Mouse (Mus musculus): ENCODE measurements at regions not wholly inside any gene's neighbourhood (a gene's known extent, or its start where the extent isn't known, plus 50 kb on each side); places are given as distances from the start of the nearest gene placed in this dataset.
"Not testable (repeated sequence)": the region's sequence is repeated elsewhere in the genome, so short reads cannot be mapped to it uniquely, and the experiment has no call there.

- no peak for DNase-seq (ENCODE audit: low read depth, low spot score)
- WGBS: 88% methylated on average over 3 of the region's 3 CpGs
These were observed 202.1 kb downstream of the Cd47 start for GRCm38 (mm10) chr16:50002456-50002788.

- no peak for DNase-seq (ENCODE audit: low read depth, low spot score)
- WGBS: 90% methylated on average over 3 of the region's 3 CpGs
These were observed 208.7 kb downstream of the Cd47 start for GRCm38 (mm10) chr16:50009046-50009445.

GRCm38 (mm10) chr16:50009542-50009941, 209.2 kb downstream of the Cd47 start:
- DNase-seq (ENCODE audit: low read depth, low spot score): no peak
- WGBS: 37% methylated on average over 6 of the region's 6 CpGs

GRCm38 (mm10) chr16:50010074-50010473, 209.7 kb downstream of the Cd47 start:
- DNase-seq (ENCODE audit: low read depth, low spot score): no peak
- WGBS: 68% methylated on average over 5 of the region's 5 CpGs

GRCm38 (mm10) chr16:50010532-50010971, 210.2 kb downstream of the Cd47 start:
- WGBS: 50% methylated on average over 6 of the region's 6 CpGs
- DNase-seq (ENCODE audit: low read depth, low spot score): no peak

GRCm38 (mm10) chr16:50023885-50024284, 223.6 kb downstream of the Cd47 start:
- 92% methylated on average over 1 of the region's 1 CpGs for WGBS
- DNase-seq (ENCODE audit: low read depth, low spot score): no peak

GRCm38 (mm10) chr16:50026100-50026884, 226.0 kb downstream of the Cd47 start:
- DNase-seq (ENCODE audit: low read depth, low spot score): no peak
- WGBS: 40% methylated on average over 3 of the region's 3 CpGs

GRCm38 (mm10) chr16:50027189-50027588, 226.9 kb downstream of the Cd47 start:
- WGBS: 28% methylated on average over 2 of the region's 2 CpGs
- no peak for DNase-seq (ENCODE audit: low read depth, low spot score)

GRCm38 (mm10) chr16:50029711-50030110, 229.4 kb downstream of the Cd47 start:
- DNase-seq (ENCODE audit: low read depth, low spot score): no peak
- WGBS: 100% methylated on average over 1 of the region's 1 CpGs

GRCm38 (mm10) chr16:50030355-50030754, 230.0 kb downstream of the Cd47 start:
- not testable (repeated sequence) for DNase-seq (ENCODE audit: low read depth, low spot score)

GRCm38 (mm10) chr16:50030905-50031369, 230.6 kb downstream of the Cd47 start:
- peak; percentile 27 for DNase-seq (ENCODE audit: low read depth, low spot score)

GRCm38 (mm10) chr16:50032798-50033197, 232.5 kb downstream of the Cd47 start:
- WGBS: 67% methylated on average over 2 of the region's 2 CpGs
- no peak for DNase-seq (ENCODE audit: low read depth, low spot score)

More at GRCm38 (mm10) chr16:50030905-50031369, 230.6 kb downstream of the Cd47 start:
- WGBS: 11% methylated on average over 2 of the region's 2 CpGs

- 54% methylated on average over 5 of the region's 5 CpGs for WGBS
- no peak for DNase-seq (ENCODE audit: low read depth, low spot score)
These were observed 236.0 kb downstream of the Cd47 start for GRCm38 (mm10) chr16:50036296-50036734.

- no peak for DNase-seq (ENCODE audit: low read depth, low spot score)
- 77% methylated on average over 1 of the region's 1 CpGs for WGBS
These were observed 243.8 kb downstream of the Cd47 start for GRCm38 (mm10) chr16:50044103-50044502.

GRCm38 (mm10) chr16:50045552-50046547, 245.5 kb downstream of the Cd47 start:
- 12% methylated on average over 32 of the region's 32 CpGs for WGBS
- DNase-seq (ENCODE audit: low read depth, low spot score): peak; percentile 11

GRCm38 (mm10) chr16:50063540-50063939, 263.2 kb downstream of the Cd47 start:
- 67% methylated on average over 4 of the region's 4 CpGs for WGBS
- DNase-seq (ENCODE audit: low read depth, low spot score): no peak

GRCm38 (mm10) chr16:50065336-50066082, 265.2 kb downstream of the Cd47 start:
- 72% methylated on average over 5 of the region's 5 CpGs for WGBS
- no peak for DNase-seq (ENCODE audit: low read depth, low spot score)

- DNase-seq (ENCODE audit: low read depth, low spot score): no peak
- WGBS: 63% methylated on average over 4 of the region's 4 CpGs
These were observed 268.7 kb downstream of the Cd47 start for GRCm38 (mm10) chr16:50069033-50069432.

- 42% methylated on average over 4 of the region's 4 CpGs for WGBS
These were observed 270.4 kb downstream of the Cd47 start for GRCm38 (mm10) chr16:50070728-50071127.

More at GRCm38 (mm10) chr16:50070728-50071127, 270.4 kb downstream of the Cd47 start:
- DNase-seq (ENCODE audit: low read depth, low spot score): no peak

Measured in large intestine, adult 2 months (tissue).